Mouse (Mus musculus): ENCODE data around the gene Col6a5.
"Not testable (repeated sequence)": the region's sequence is repeated elsewhere in the genome, so short reads cannot be mapped to it uniquely, and the experiment has no call there.

Gene Col6a5

DNA sequence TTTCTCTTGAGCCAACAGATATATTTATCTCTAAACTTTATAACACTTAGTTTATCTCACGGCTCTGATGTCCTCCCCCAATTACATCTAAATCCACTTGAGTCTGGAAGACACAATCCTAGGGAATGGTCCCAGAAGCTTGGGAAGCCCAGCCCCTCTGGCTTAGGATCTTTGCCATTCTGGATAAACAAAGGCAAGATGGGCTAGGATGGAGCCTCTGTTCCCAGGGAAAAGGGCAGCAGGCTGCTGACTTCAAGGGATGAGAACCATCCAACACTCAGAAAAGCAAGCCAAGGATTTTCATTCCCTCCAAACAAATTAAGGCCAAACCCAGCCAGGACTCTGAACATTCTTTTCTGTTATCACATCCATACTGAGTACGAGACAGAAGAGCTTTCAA, 51.1 kb downstream of the Col6a5 start:
- DNase-seq (ENCODE audit: low spot score in 2 of 2), result no peak

DNA sequence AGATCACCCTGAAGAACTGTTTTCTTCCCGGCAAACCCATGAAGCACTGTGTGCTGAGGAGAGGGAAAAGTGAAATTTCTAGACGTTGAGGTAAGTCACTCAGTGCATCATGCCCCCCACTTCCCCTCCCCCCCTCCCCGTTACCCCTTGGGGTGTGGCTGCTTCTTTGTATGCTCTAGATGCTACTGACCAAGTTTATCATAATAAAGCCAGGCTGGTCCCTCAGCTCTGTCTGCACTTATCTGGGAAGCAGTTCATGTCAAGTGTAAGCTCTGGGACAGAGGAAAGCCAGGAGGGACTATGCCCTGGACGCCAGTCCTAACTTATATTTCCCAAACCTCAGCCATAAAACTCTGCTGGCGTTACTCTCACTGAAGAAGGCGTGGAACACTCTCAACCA, 53.0 kb downstream of the Col6a5 start:
- DNase-seq (ENCODE audit: low spot score in 2 of 2), result no peak

DNA sequence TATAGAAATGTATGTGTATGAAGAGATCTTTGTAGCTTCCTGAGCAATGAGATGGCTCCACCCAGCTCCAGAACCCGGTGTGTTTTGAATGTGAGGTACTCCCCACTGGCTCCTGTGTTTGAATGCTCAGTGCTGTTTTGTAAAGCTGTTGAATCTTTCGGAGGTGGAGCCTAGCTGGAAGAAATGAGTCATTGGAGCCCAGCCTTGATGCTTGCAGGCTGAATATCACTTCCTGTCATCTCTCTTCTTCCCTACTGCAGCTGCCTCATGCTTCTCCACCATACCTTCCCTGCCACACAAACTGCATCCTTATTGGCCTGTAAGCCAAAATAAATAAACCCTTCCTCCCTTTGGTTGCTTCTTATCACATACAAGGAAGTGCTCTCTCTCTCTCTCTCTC, 72.9 kb downstream of the Col6a5 start:
- DNase-seq (ENCODE audit: low spot score in 2 of 2), result peak in 1 of 2 experiments; percentile 21

GRCm38 (mm10) chr9:105884656-105885430, 75.6 kb downstream of the Col6a5 start:
- no peak for DNase-seq (ENCODE audit: low spot score in 2 of 2)

- DNase-seq (ENCODE audit: low spot score in 2 of 2), result no peak
These were observed 79.7 kb downstream of the Col6a5 start for GRCm38 (mm10) chr9:105880743-105881142.

GRCm38 (mm10) chr9:105878365-105879108, 81.9 kb downstream of the Col6a5 start:
- no peak for DNase-seq (ENCODE audit: low spot score in 2 of 2)

DNA sequence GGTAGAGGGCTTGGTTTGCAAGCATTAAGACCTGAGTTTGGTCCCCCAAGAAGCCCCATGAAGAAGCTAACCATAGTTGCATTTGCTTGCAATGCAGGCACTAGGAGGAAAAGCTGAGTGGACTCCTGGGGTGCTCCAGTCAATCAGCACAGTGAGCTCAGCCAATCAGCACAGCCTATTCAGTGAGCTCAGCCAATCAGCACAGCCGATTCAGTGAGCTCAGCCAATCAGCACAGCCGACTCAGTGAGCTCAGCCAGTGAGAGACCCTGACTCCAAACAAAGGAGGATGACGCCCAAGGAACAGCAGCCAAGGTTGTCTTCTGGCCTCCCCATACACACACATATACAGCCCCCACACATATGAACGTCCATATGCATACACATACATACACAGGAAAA, 84.3 kb downstream of the Col6a5 start:
- no peak for DNase-seq (ENCODE audit: low spot score in 2 of 2)

GRCm38 (mm10) chr9:105871643-105872042, 88.8 kb downstream of the Col6a5 start:
- DNase-seq (ENCODE audit: low spot score in 2 of 2), result no peak

DNA sequence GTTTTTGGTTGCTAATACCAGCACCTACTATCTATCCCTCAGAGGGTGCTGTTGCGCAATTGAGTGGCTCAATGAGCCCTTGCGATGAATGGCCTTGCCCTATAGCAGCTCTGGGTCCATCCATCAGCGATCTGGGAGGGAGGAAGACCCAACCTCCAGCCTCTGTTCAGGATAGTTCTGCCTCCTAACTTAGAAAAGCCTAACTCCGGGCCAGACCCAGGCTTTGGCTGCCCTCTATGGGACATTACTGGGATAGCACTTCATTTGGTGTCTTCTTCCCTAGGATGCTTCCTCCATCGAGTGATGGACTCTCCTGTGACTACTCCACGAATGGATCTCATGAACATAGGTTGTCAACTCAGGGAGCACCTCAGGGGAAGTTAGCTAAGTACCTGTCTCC, 102.7 kb downstream of the Col6a5 start:
- peak; percentile 71 to 81 for DNase-seq (ENCODE audit: low spot score in 2 of 2)

GRCm38 (mm10) chr9:105852778-105853065, 107.7 kb downstream of the Col6a5 start:
- no peak for DNase-seq (ENCODE audit: low spot score in 2 of 2)

GRCm38 (mm10) chr9:105852015-105852777, 108.2 kb downstream of the Col6a5 start:
- DNase-seq (ENCODE audit: low spot score in 2 of 2), result no peak

DNA sequence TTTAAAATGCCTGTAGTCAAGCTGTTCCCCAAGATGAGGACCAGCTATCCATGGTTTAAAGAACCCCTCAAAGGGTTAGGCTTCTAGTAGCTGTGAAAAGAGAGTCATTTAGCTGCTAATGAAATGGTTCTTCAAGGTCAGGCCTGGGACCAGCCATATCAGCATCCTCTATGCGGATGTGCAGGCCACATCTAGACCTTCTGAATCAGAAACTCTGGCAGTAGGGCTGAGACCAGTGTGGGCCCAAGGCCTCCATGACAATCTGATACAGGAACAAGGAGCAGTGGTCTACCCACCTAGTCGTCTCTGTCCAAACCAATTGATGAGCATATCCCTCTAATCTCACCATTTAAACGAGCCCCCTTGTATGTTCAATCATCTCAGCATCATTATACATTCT, 109.4 kb downstream of the Col6a5 start:
- DNase-seq (ENCODE audit: low spot score in 2 of 2), result no peak

DNA sequence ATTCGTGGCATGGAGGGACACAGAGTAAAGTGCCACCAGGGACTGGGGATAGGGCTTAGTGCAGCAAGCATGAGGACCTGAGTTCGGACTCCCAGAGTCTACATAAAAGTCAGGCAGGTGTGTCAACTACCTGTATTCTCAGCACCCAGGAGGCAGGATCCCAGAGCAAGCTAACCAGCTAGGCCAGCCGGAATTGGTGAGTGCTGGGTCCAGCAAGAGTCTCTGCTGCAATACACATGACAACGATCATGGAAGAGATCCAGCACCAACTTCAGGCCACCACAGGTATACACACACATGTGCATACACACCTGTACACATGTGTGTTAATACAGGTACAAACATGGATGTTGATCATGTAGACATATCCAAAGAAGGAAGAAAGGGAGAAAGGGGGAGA, 112.0 kb downstream of the Col6a5 start:
- DNase-seq (ENCODE audit: low spot score in 2 of 2), result no peak

GRCm38 (mm10) chr9:105847261-105847660, 113.2 kb downstream of the Col6a5 start:
- no peak for DNase-seq (ENCODE audit: low spot score in 2 of 2)

DNA sequence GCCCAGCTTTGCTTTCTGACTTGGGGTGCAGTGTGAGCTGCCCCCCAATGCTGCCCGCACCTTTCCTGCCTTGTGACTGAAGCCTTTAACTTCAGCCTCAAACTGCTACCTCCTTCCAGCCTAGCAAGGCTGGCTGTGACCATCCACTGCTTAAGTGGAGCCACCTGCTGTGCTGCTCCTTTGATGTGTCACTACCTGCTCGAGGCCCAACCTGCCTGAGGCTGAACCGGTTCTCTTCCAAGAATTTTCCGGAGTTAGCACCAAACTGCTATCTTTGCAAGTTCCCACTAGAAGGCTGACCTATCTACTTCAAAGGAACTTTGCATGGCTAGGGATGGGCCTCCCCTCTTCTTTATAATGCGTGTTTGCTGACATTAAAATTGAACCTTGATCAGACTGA, 119.1 kb downstream of the Col6a5 start:
- not testable (repeated sequence) for DNase-seq (ENCODE audit: low spot score in 2 of 2)

DNA sequence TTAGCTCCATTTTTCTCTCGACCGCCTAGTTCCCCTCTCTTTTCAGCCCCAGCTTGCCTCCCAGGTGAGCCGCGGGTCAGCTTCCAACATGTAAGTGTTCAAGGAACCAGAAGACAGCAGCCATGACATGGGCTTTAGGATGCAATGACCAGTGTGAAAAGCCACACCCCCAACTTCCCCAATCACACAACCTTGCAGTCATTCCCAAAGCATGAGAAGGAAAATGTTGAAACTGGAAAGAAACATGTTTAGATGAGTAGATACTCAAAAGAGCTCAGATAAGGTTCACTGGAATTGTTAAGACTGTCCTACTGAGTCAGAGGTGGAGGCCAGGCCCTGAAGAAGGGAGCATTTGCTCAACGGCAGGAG, 121.3 kb downstream of the Col6a5 start:
- no peak for DNase-seq (ENCODE audit: low spot score in 2 of 2)

- no peak for DNase-seq (ENCODE audit: low spot score in 2 of 2)
These were observed 121.9 kb downstream of the Col6a5 start for GRCm38 (mm10) chr9:105838396-105839146.

- DNase-seq (ENCODE audit: low spot score in 2 of 2), result no peak
These were observed 124.9 kb downstream of the Col6a5 start for GRCm38 (mm10) chr9:105835587-105835986.

DNA sequence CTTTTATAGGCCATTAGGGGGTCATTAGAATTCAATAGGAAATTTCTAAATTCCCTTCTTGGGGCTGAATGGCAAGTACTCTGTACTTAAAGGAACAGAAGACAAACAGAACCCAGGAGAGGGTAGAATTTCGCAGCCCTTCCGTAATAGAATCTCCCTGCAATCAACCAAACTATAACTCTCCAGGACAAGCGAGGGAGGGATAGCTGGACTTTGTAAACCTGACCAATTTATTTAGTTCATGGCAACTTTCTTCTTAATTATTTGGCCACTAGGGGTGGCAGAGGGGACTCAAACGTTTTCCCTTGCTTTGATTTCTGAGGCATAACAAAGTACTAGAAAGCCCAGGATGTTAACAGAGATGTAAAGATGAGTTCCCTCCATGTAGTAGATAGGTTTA, 125.6 kb downstream of the Col6a5 start:
- no peak for DNase-seq (ENCODE audit: low spot score in 2 of 2)

- no peak for DNase-seq (ENCODE audit: low spot score in 2 of 2)
These were observed 129.2 kb downstream of the Col6a5 start for GRCm38 (mm10) chr9:105831291-105831690.

GRCm38 (mm10) chr9:105827791-105828385, 132.6 kb downstream of the Col6a5 start, which contains the start of gene Col6a6:
TSS of gene Col6a6 (minus strand) at chr9:105828160.
- no peak for DNase-seq (ENCODE audit: low spot score in 2 of 2)
